Mouse (Mus musculus) cortical plate, adult 2 months (tissue): ENCODE data around the gene Agbl5.

Experiments
- CTCF ChIP-seq: fragments of 200-500 bp; IDR thresholded peaks from 2 replicates; pipeline ENCODE4 v1.5.1; 2011; ENCODE audit warnings: mild to moderate bottlenecking, control low read depth, low read length; ENCODE audit not compliant: insufficient read depth; ENCODE audit errors: extremely low read depth
- POLR2A ChIP-seq: fragments of 200-500 bp; IDR thresholded peaks from 2 replicates; pipeline ENCODE4 v1.6.1; 2011; ENCODE audit warnings: mild to moderate bottlenecking, low read length, control low read depth; ENCODE audit not compliant: insufficient read depth; ENCODE audit errors: extremely low read depth

GRCm38 (mm10) chr5:30922581-30923041 is 34.1 kb downstream of the Agbl5 start:
- TF ChIP-seq POLR2A (no peak), CTCF (no peak)
